Mouse (Mus musculus): ENCODE measurements around the gene Ddx42. TPM values are rescaled to one million over a fixed set of nuclear protein-coding genes. Genes with fewer than 3 reads are reported as not detected.

The Ddx42 gene
- polyA plus RNA-seq, 1 experiment from 2014 or later = 43.0 TPM

- Histone ChIP-seq H3K4me2 (ENCODE audit: low read length) (no peak overlapping the region), H3K4me1 (ENCODE audit: control insufficient read depth in 2 of 2, insufficient read depth in 2 of 2, low read length in 2 of 2) (peaks cover 5 to 22% of the 10 kb centered on the region in 2 experiments), H3K9me3 (ENCODE audit: control insufficient read depth, low read length) (no peaks in the 10 kb centered on the region), H3K9ac (ENCODE audit: low read length) (0 out of 2 replicates have a peak overlapping the region, but pooled peaks have one; percentile 8), H3K27ac (replicated peaks in 1 of 2; ENCODE audit: control insufficient read depth in 1 of 2, insufficient read depth in 1 of 2, low read depth in 2 of 2, low read length in 2 of 2) (no peak overlapping the region), H3K36me3 (ENCODE audit: control insufficient read depth, insufficient read depth, low read length) (peaks cover 46% of the 10 kb centered on the region), H3K27me3 (ENCODE audit: control insufficient read depth, insufficient read depth, low read length) (no peaks in the 10 kb centered on the region), H3K4me3 (ENCODE audit: control insufficient read depth in 1 of 2, insufficient read depth in 1 of 2, low read depth in 1 of 2, low read length in 2 of 2) (no peak overlapping the region)
- 56% methylated on average over 8 of the region's 8 CpGs for WGBS
- no peak for ATAC-seq (ENCODE audit: insufficient number of reproducible peaks, insufficient read depth, low FRiP score, low read depth)
Measured at GRCm38 (mm10) chr11:106268326-106269059, 51.8 kb downstream of the Ddx42 start.

- Histone ChIP-seq H3K4me2 (ENCODE audit: low read length) (no peak overlapping the region), H3K4me1 (ENCODE audit: control insufficient read depth in 2 of 2, insufficient read depth in 2 of 2, low read length in 2 of 2) (peaks cover 5 to 22% of the 10 kb centered on the region in 2 experiments), H3K4me3 (ENCODE audit: control insufficient read depth in 1 of 2, insufficient read depth in 1 of 2, low read depth in 1 of 2, low read length in 2 of 2) (no peak overlapping the region)
Measured at GRCm38 (mm10) chr11:106269060-106269431, 52.3 kb downstream of the Ddx42 start.

GRCm38 (mm10) chr11:106271131-106271793 is 54.5 kb downstream of the Ddx42 start:
- Histone ChIP-seq H3K36me3 (ENCODE audit: control insufficient read depth, insufficient read depth, low read length) (peaks cover 18% of the 10 kb centered on the region), H3K9me3 (ENCODE audit: control insufficient read depth, low read length) (no peaks in the 10 kb centered on the region), H3K4me2 (ENCODE audit: low read length) (peak overlapping the region; percentile 75), H3K4me1 (ENCODE audit: control insufficient read depth in 2 of 2, insufficient read depth in 2 of 2, low read length in 2 of 2) (peaks cover 8 to 29% of the 10 kb centered on the region in 2 experiments), H3K9ac (ENCODE audit: low read length) (peak overlapping the region; percentile 98), H3K27me3 (ENCODE audit: control insufficient read depth, insufficient read depth, low read length) (no peaks in the 10 kb centered on the region), H3K4me3 (ENCODE audit: control insufficient read depth in 1 of 2, insufficient read depth in 1 of 2, low read depth in 1 of 2, low read length in 2 of 2) (peak overlapping the region; percentile 96 to 97), H3K27ac (replicated peaks in 1 of 2; ENCODE audit: control insufficient read depth in 1 of 2, insufficient read depth in 1 of 2, low read depth in 2 of 2, low read length in 2 of 2) (peak overlapping the region; percentile 23 to 93; a peak in 3 of 4 replicates)
- 32% methylated on average over 5 of the region's 5 CpGs for WGBS
- no peak for ATAC-seq (ENCODE audit: insufficient number of reproducible peaks, insufficient read depth, low FRiP score, low read depth)

More at GRCm38 (mm10) chr11:106269060-106269431, 52.3 kb downstream of the Ddx42 start:
- peaks cover 40% of the 10 kb centered on the region for H3K36me3 ChIP-seq (ENCODE audit: control insufficient read depth, insufficient read depth, low read length)
- 67% methylated on average over 3 of the region's 3 CpGs for WGBS
- H3K27me3 ChIP-seq (ENCODE audit: control insufficient read depth, insufficient read depth, low read length) = no peaks in the 10 kb centered on the region
- H3K9ac ChIP-seq (ENCODE audit: low read length) = 0 out of 2 replicates have a peak overlapping the region, but pooled peaks have one; percentile 8
- ATAC-seq (ENCODE audit: insufficient number of reproducible peaks, insufficient read depth, low FRiP score, low read depth) = no peak
- no peaks in the 10 kb centered on the region for H3K9me3 ChIP-seq (ENCODE audit: control insufficient read depth, low read length)
- no peak overlapping the region for H3K27ac ChIP-seq (replicated peaks in 1 of 2; ENCODE audit: control insufficient read depth in 1 of 2, insufficient read depth in 1 of 2, low read depth in 2 of 2, low read length in 2 of 2)

GRCm38 (mm10) chr11:106271794-106272643 is 55.3 kb downstream of the Ddx42 start:
- H3K4me1 ChIP-seq (ENCODE audit: control insufficient read depth in 2 of 2, insufficient read depth in 2 of 2, low read length in 2 of 2) = peaks cover 11 to 30% of the 10 kb centered on the region in 2 experiments
- H3K27ac ChIP-seq (replicated peaks in 1 of 2; ENCODE audit: control insufficient read depth in 1 of 2, insufficient read depth in 1 of 2, low read depth in 2 of 2, low read length in 2 of 2) = peak overlapping the region; percentile 80 to 93
- peak overlapping the region; percentile 75 for H3K4me2 ChIP-seq (ENCODE audit: low read length)
- no peaks in the 10 kb centered on the region for H3K9me3 ChIP-seq (ENCODE audit: control insufficient read depth, low read length)
- peak overlapping the region; percentile 98 for H3K9ac ChIP-seq (ENCODE audit: low read length)
- no peaks in the 10 kb centered on the region for H3K27me3 ChIP-seq (ENCODE audit: control insufficient read depth, insufficient read depth, low read length)
- peak; percentile 28; the same call in 1 of the 2 replicates for ATAC-seq (ENCODE audit: insufficient number of reproducible peaks, insufficient read depth, low FRiP score, low read depth)
- H3K36me3 ChIP-seq (ENCODE audit: control insufficient read depth, insufficient read depth, low read length) = peaks cover 11% of the 10 kb centered on the region
- WGBS = 1% methylated on average over 41 of the region's 41 CpGs
- peak overlapping the region; percentile 96 to 97 for H3K4me3 ChIP-seq (ENCODE audit: control insufficient read depth in 1 of 2, insufficient read depth in 1 of 2, low read depth in 1 of 2, low read length in 2 of 2)

- H3K27ac ChIP-seq (replicated peaks in 1 of 2; ENCODE audit: control insufficient read depth in 1 of 2, insufficient read depth in 1 of 2, low read depth in 2 of 2, low read length in 2 of 2) = peak within 1 kb of the TSS; percentile 80 to 93
- peak; percentile 95 for ATAC-seq (ENCODE audit: insufficient number of reproducible peaks, insufficient read depth, low FRiP score, low read depth)
- peaks cover 11 to 29% of the 10 kb centered on the region in 2 experiments for H3K4me1 ChIP-seq (ENCODE audit: control insufficient read depth in 2 of 2, insufficient read depth in 2 of 2, low read length in 2 of 2)
- H3K9ac ChIP-seq (ENCODE audit: low read length) = peak within 1 kb of the TSS; percentile 98
- H3K4me3 ChIP-seq (ENCODE audit: control insufficient read depth in 1 of 2, insufficient read depth in 1 of 2, low read depth in 1 of 2, low read length in 2 of 2) = peak within 1 kb of the TSS; percentile 96 to 97
- under 1% methylated on average over 72 of the region's 72 CpGs for WGBS
- H3K27me3 ChIP-seq (ENCODE audit: control insufficient read depth, insufficient read depth, low read length) = no peaks in the 10 kb centered on the region
- H3K36me3 ChIP-seq (ENCODE audit: control insufficient read depth, insufficient read depth, low read length) = peaks cover 3% of the 10 kb centered on the region; the same call in 1 of the 2 replicates
- no peaks in the 10 kb centered on the region for H3K9me3 ChIP-seq (ENCODE audit: control insufficient read depth, low read length)
- H3K4me2 ChIP-seq (ENCODE audit: low read length) = peak within 1 kb of the TSS; percentile 75
Measured at GRCm38 (mm10) chr11:106272644-106273310, 56.1 kb downstream of the Ddx42 start, which contains the start of gene Smarcd2. Gene Smarcd2 (minus strand): TSS chr11:106272972.

GRCm38 (mm10) chr11:106273311-106273684 is 56.6 kb downstream of the Ddx42 start:
- H3K4me3 ChIP-seq (ENCODE audit: control insufficient read depth in 1 of 2, insufficient read depth in 1 of 2, low read depth in 1 of 2, low read length in 2 of 2) = peak overlapping the region; percentile 71 to 97
- peaks cover 3% of the 10 kb centered on the region; the same call in 1 of the 2 replicates for H3K36me3 ChIP-seq (ENCODE audit: control insufficient read depth, insufficient read depth, low read length)
- H3K9me3 ChIP-seq (ENCODE audit: control insufficient read depth, low read length) = no peaks in the 10 kb centered on the region
- no peaks in the 10 kb centered on the region for H3K27me3 ChIP-seq (ENCODE audit: control insufficient read depth, insufficient read depth, low read length)
- H3K4me2 ChIP-seq (ENCODE audit: low read length) = peak overlapping the region; percentile 75
- ATAC-seq (ENCODE audit: insufficient number of reproducible peaks, insufficient read depth, low FRiP score, low read depth) = no peak
- H3K27ac ChIP-seq (replicated peaks in 1 of 2; ENCODE audit: control insufficient read depth in 1 of 2, insufficient read depth in 1 of 2, low read depth in 2 of 2, low read length in 2 of 2) = peak overlapping the region; percentile 74 to 81
- peak overlapping the region; percentile 74 for H3K9ac ChIP-seq (ENCODE audit: low read length)
- WGBS = 16% methylated on average over 16 of the region's 16 CpGs
- H3K4me1 ChIP-seq (ENCODE audit: control insufficient read depth in 2 of 2, insufficient read depth in 2 of 2, low read length in 2 of 2) = peaks cover 11 to 25% of the 10 kb centered on the region in 2 experiments

All from heart, embryonic 14.5 days (tissue).